Mouse (Mus musculus): ENCODE measurements around the gene Olfr1416. TPM values are rescaled to one million over a fixed set of nuclear protein-coding genes. Genes with fewer than 3 reads are reported as not detected.
A peak's percentile ranks its signal among the peaks of the same experiment; 100 is the strongest.
"Not testable (repeated sequence)": the region's sequence is repeated elsewhere in the genome, so short reads cannot be mapped to it uniquely, and the experiment has no call there.

The Olfr1416 gene
- total RNA-seq (2021) = not detected

DNA sequence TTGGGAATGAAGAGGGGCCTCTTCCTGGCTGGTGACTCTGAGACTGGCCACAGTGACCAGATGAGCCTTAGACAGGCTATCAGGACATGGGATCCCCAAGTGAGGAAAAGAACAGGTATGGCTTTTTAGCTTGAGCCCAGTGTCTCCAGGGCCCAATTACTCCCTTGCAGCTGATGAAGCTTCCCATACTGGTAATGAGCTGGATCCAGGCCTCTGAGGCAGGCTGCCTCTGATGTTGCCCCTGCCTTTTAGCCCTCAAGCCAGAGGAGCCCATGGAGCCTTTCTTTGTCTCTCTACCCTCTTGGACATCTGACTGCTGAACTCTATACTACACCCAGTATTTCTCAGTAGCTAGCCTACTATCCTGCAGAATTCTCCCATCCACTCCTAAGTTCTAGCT lies at the start of gene Olfr1416:
Gene Olfr1416 (minus strand): TSS at position 101 of the 400 bp plus-strand sequence.
- intact Hi-C loops (cut with DNase I) = no loop called here
- no peak for DNase-seq (ENCODE audit: low spot score)

DNA sequence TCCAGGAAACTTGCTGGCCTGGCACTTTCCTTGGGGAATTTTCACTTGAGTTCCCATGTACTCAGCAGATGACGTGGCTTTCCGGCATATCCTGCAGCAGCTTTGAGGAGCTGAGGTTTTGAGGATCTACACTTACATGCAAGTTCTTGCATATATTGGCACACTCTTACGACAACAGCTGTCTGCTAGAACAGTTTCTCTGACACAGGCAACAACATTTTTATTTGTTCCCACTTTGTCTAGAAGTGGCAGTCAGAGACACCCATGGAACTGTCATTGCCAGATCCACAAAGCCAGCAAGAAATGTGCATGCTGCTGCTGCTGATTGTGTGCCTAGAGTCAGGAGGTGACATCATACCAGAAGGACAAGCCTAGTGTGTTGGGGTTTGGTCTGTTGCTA lies 38.9 kb upstream of the Olfr1416 start:
- intact Hi-C loops (cut with DNase I) = no loop called here
- no peak for DNase-seq (ENCODE audit: low spot score)

DNA sequence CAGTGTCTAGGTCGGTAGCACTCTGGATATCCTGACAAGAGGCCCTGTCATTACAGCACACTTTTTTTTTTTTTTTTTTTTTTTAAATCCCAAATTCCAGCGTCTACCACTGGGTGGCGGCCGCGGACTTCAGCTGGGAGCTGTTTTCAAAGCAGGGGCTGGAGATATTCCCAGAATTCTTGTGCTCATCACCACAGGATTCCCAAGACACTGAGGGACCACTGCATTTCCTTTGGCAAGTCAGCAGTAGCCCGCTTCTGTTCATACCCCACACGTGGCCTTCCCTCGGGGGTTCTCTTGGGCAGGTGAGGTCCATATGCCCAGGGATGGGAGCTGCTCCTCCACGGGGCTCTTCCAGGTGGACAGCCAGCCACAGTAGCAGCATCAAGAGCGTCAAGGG lies 36.5 kb upstream of the Olfr1416 start:
- intact Hi-C loops (cut with DNase I) = loop anchor here (1.0 to 2.0 kb wide), 2 partner anchors 89 to 127 kb away; partner anchors contain the start of gene Otos
- no peak for DNase-seq (ENCODE audit: low spot score)

DNA sequence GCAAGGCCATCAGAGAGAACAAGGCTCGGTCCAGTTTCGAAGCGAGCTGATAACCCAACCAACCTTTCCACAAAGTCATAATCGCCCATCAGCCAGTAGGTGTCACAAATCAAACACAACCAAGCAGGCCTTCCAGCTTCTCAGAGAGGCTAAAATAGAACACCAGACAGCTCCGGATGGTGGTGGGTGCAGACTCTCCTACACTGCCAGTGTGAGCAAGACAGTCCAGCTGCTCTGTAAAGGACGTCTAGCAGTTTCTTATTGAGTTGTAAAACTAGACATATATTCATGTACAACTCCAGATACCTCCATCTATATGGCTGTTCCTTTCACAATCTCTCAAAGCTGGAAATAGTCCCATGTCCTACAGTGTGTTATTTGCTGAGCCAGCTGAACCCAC lies 34.1 kb upstream of the Olfr1416 start:
- no peak for DNase-seq (ENCODE audit: low spot score)
- intact Hi-C loops (cut with DNase I) = no loop called here

DNA sequence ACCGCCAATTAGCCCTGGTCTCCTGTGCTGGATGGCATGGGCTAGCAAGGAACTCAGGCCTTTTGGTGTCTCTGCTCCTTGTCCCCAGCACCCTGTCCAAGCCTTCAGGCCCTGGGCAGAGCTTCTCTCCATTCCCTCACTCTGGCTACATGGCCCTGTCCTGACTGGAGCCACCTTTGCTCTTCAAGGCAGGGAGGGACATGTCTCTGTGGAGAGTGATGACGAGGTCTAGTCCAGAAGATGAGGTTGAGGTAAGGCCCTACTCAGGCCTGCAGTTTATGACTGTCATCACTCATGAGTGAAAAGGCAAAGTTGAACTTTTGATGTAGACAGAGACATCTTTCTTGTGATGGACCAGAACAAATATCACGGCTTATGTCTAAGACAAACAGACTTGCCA lies 33.6 kb upstream of the Olfr1416 start, which contains the start of gene Olfr1414:
Gene Olfr1414 (minus strand): TSS at position 101 of the 400 bp plus-strand sequence.
- intact Hi-C loops (cut with DNase I) = no loop called here
- DNase-seq (ENCODE audit: low spot score) = no peak

DNA sequence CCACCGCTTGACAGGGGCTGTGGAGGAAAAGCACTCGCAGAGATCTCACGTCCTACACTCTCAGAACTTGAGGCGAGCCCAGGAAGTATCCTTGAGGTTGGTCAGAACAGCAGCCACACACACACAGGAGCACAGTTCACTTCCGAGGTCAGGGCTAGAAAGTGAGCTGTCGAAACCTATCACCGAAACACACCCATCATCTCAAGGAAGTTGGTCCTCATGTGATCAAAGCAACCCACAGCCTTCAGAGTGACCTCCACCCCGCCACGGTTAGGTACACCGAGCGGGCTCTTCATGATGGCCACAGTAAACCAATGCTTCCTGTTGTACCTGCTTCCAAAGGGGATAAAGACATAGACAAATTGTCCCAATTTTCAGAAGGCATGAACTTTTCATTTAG lies 30.5 kb upstream of the Olfr1416 start:
- intact Hi-C loops (cut with DNase I) = no loop called here
- DNase-seq (ENCODE audit: low spot score) = no peak

DNA sequence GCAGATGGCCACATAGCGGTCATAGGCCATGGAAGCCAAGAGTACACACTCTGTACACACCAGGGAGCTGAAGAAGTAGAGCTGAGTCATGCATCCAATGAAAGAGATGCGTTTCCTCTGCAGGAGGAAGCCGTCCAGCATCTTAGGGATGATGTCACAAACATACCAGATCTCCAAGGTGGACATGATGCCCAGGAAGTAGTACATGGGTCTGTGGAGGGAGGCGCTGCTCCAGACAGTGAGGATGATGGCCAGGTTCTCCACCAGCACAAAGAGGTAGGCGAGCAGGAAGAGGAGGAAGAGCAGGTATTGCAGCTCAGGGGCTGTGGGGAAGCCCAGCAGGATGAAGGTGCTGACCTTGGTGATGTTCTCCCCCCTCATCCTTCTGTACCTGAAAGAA lies 26.7 kb upstream of the Olfr1416 start:
- intact Hi-C loops (cut with DNase I); DNase-seq (ENCODE audit: low spot score): not testable (repeated sequence)

DNA sequence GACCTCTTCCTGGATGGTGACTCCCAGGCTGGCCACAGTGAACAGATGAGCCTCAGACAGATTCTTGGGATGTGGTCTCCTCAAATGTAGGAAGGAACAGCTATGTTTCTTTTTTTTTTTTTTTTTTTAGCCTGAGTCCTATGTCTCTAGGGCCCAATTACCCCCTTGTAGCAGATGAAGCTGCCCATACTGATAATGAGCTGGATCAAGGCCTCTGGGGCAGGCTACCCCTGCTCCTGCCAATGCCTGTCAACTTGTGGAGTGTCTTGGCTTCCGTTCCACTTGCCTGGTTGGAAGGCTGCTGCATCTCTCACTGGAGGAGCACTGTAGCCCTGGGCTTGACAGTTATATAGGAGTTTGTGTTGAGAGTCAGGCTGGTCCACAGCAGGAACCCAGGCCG lies 11.1 kb upstream of the Olfr1416 start, which contains the start of gene Olfr1415:
Gene Olfr1415 (minus strand): TSS at position 101 of the 400 bp plus-strand sequence.
- no peak for DNase-seq (ENCODE audit: low spot score)
- intact Hi-C loops (cut with DNase I) = no loop called here

DNA sequence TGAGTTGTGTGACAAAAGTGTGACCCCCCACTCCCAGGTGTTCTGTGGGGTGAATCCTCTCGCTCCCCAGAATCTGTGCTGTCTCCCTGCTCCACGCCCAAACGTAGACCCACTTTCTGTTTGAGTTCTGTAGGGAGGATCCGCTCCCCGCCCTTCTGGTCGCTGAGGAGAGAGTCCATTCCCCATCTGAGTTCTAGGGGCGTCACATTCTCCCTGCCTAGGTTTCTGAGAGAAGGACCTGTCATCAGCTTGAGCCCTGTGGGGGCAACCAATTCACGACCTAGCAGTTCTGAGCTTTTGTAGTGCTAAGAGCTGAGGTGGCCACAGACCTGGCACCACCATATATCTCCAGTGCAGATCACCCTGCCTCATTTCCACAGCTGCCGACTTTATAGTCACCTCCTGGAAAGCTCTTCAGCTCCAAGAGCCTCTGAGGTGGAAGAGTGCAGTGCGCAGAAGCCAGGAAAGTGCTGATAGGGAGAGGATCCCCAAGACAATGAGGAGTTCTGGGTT lies 10.8 kb downstream of the Olfr1416 start:
- no peak for DNase-seq (ENCODE audit: low spot score)
- intact Hi-C loops (cut with DNase I) = loop anchor here (5.0 to 10.0 kb wide), 2 partner anchors 168 to 929 kb away; partner anchors contain the start of genes Asb1 and Cops9

DNA sequence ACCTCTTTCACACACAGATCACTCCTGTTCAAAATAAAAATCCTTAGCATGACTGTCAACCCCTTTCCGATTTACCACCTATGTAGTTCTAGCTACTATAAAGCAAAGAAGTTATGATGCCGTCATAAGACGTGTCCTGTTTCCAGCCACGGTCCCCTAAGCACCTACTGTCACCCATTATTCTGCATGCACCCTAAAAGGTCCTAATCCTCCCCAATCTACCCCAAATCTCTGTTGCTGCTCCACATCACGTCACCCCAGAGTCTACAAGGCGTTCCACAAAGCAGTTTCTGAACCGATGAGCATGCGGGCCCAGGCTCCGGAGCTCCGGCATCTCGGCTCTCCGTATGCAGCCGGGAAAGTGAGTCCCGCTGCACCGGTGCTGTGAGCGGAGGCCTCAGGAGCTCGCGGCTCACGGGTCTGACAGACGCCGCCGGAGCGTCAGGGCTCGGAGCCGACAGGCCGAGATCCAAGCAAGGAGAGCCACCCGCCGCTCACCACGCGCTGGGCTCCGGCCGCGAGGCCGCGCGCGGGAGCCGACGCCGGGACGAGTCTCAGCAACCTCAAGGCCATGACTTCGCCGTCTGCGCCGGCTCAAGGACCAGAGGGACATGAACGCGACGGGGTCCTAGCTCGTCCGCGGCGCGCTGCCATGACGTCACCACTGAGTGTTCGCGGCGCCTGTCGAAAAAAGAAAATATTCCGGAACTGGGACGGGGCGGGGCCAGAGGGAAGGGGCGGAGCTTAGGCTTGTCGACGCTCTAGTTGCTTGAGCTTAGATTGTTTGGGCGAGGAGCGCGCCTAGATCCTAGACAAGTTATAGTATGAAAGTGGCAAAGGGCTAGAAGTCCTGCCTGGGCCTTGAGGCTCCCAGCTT lies 11.5 kb downstream of the Olfr1416 start, which contains the start of gene Ndufa10:
Gene Ndufa10 (minus strand): TSS at position 696 of the 877 bp plus-strand sequence.
- intact Hi-C loops (cut with DNase I) = loop anchor here (5.0 to 10.0 kb wide), 2 partner anchors 169 to 929 kb away; partner anchors contain the start of genes Asb1 and Cops9
- DNase-seq (ENCODE audit: low spot score) = peak; percentile 83

DNA sequence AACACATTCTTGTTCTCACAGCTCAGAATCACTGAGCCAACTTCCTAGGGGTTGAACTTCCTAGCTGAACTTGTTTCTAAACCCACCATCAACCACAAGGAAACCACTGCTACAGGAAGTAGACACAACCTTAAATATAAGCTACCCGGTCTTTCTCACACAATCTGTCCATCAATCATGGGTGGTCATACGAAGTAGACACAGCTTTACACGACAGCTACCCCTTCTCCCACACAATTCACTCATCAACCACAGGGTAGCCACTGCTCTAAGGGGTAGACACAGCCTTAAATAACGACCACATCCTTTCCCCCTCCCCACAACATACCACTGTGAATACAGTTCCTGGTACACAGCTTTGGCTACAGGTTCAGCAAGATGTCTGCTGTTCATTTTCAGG lies 16.0 kb downstream of the Olfr1416 start:
- DNase-seq (ENCODE audit: low spot score) = no peak
- intact Hi-C loops (cut with DNase I) = no loop called here

DNA sequence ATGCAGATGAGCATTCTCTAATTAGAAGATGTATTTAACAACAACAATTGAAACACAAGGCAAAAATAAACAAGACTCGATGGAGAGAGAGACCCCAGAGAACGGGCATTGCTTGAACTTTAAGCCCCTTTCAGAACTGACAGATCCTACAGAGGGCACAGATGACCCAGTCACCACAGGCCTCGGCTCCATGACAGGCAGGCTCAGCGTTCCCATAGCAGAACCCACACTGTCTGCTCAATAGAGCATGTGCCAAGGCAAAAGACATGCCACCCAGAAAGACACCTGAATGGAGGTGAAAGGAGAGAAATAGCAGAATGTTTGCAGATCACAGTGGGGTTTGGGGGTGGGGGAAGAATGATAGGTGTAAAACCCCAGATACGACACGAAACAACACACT lies 26.5 kb downstream of the Olfr1416 start:
- intact Hi-C loops (cut with DNase I) = loop anchor here (10.0 kb wide), 2 partner anchors 284 to 334 kb away; no protein-coding TSS in a partner anchor
- DNase-seq (ENCODE audit: low spot score) = no peak

DNA sequence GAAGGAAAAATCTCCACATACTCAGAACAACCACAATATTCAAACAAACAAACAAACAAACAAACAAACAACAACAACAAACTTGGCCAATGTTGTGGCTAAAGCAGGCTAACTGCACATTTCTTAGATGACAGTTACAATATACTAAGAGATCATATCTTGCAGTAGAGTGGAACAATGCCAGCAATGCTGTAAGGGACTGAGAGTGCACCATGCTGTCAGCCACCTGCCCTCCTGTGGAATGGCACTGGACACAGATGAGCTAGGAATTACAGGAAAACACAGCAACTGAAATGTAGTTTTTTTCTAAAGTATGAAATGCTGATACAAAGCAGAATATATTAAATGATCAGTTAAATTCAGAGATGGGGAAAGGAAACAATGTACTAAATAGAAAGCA lies 27.2 kb downstream of the Olfr1416 start:
- DNase-seq (ENCODE audit: low spot score) = no peak
- intact Hi-C loops (cut with DNase I) = loop anchor here (10.0 kb wide), 2 partner anchors 283 to 333 kb away; no protein-coding TSS in a partner anchor

DNA sequence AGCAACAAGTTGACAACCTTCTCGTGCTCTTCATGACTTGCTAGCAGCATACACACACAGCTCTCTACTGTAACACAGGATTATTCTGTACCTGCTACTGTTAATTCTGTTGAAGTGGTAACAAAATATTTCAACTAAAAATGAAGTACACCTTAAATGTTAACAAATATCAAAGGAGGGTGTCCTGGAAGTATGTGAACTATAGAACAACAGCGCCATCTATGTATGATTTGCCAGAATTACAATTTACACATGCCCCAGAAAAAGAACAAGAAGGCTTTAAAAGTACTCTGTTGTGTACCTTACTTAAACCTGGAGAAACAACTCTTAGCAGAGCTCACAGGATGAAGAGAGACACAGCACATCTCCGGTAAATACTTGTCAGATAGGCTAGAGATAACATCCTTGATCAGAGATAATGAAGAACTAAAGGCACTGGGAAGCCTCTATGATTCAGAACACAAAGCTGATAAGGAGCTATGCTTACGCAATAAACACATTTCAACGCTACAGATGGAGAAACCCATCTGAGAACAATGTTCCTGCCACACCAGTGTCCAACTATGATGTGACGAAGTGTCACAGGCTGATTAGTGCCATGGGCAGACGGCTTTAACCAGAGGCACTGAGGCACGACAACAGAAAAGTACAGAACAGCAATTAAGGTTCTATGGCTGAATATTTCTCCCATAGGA lies 31.0 kb downstream of the Olfr1416 start:
- intact Hi-C loops (cut with DNase I) = loop anchor here (2.0 to 10.0 kb wide), 4 partner anchors 279 to 542 kb away; no protein-coding TSS in a partner anchor
- DNase-seq (ENCODE audit: low spot score) = no peak

DNA sequence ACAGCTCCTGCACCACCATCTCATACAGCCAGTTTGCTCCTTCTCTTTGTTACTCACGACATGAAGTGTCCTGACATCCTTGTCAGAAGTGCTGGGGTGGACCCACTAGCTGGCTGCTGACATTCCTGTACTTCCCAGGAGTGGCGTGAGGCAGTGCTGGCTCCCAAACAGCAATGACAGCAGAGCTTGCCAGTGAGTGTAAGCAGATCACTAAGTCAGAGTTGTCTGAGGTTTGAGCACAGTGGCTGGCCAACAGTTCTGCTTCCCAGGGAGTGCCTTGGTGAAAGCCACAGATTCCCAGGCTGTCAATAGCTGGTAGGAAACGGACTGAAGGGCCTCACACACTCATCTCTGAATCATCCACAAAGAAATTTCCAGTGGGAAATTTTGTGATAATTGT lies 36.6 kb downstream of the Olfr1416 start:
- intact Hi-C loops (cut with DNase I) = no loop called here
- no peak for DNase-seq (ENCODE audit: low spot score)

DNA sequence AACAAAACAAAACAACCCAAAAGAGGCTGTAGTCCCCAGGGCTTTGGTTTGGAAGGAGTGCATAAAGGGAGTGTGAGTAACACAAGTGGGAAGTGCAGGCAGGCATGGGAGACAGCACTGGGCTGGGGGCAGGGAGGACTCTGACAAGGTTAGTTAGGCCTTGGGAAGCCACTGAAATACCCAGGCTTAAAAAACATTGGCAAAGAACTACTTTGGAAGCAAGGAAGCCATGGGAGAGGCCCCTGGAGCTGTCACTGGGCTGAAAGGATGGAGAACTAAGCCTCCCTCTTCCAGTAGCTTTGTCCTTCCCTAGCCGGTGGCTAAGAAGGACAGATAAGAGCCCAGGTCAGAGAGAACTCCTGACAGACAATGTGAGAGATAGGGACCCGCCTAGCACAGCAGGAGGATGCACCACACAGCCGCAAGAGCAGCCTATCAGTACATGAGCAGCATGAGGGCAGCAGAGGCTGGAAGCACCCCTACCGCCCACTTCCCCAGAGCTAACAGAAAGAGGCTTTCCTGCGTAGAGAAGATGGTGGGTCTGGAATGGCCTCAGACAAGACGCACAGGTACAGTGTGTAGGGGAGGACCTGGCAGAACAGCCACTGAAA lies 43.4 kb downstream of the Olfr1416 start:
- DNase-seq (ENCODE audit: low spot score) = no peak
- intact Hi-C loops (cut with DNase I) = no loop called here

DNA sequence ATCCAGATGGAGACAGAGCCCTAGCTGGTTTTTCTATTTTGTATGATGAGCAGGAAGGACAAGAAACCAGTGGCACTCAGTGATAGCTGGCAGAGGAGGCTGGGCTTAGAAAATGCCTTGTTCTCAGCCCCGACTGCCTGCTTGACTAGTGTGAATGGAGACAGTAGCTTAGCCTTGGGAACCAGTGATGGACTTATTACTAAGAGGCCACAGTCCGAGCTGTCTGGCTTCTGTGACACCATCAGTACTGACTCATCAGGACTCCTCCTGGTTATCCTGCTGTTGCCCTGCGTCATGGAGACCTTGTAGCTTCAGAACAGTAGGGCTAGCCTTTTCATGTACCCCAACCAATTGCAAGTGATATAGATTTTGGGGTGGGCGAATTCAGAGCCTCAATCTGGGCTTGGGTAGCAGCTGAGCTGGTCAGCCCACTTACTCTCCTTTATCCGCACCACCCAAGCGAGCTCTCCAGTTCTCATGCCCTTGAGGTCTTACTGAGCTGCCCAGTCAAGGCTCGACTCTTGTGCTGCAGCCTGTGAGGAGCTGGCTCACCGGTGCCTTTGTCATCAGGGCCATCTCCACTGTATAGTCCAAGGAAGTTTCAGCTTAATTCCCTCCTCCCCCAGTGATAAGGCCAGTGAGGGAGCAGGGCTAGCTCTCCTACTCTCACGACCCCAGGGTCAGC lies 44.7 kb downstream of the Olfr1416 start:
- no peak for DNase-seq (ENCODE audit: low spot score)
- intact Hi-C loops (cut with DNase I) = no loop called here

DNA sequence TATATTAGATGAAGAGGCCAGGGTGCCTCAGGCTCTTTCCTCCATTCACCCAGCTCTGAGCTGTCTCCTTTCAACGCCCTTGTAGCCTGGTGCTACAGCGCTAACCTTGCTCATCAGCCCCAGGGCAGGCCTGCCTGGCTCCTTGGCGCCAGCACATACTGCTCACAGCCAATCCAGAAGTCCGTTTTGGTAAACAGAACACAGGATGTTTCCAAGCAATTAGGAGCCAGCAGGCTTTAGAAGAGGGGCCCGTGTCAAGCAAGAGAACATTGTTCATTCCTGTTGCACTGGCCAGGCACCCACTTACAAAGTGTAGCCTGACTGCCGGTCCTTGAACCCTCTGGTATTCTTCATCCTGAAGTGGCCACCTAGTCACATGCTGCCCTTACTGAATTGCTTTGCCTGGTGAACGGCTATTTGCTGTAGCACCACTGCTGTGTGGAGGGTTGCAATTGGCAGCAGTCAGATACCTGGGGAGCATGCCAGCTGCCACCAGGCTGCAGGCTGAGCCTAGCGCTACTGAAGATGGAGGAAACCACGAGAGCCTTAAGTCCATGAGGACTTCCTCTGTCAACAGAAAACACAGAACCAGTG lies 47.1 kb downstream of the Olfr1416 start:
- intact Hi-C loops (cut with DNase I) = loop anchor here (5.0 to 10.0 kb wide), 3 partner anchors 60 to 173 kb away; no protein-coding TSS in a partner anchor
- peak; percentile 31 for DNase-seq (ENCODE audit: low spot score)

DNA sequence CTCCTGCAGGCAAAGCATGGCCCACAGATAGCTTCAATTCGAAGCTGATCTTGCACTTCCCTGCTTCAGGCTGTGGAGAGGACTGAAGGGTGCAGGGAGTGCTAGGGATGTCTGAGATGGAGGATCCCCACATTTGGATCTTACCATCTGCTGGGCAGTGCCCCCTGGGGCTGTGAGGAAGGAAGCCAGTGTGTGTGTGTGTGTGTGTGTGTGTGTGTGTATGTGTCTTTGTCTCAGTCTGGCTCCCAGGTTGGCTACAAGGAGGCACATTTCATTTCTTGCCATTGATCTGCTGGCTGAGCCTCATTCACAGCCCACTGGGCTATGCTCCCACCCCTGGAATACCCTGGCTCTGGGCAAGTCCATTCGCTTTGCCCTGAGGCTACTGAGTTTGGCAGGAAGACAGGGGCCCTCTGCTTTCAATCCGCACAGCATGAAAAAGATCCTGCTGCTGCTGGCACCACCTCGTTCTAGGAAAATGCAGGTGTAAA lies 48.0 kb downstream of the Olfr1416 start:
- intact Hi-C loops (cut with DNase I) = loop anchor here (5.0 to 10.0 kb wide), 3 partner anchors 60 to 172 kb away; no protein-coding TSS in a partner anchor
- no peak for DNase-seq (ENCODE audit: low spot score)
